Mouse (Mus musculus) ES-Bruce4 (cell line): ENCODE measurements around the gene Col12a1.

ENCODE experiments used
- EP300 ChIP-seq: IDR thresholded peaks from 2 replicates; pipeline ENCODE4 v1.6.1; 2011; ENCODE audit warnings: low read depth, low read length; ENCODE audit not compliant: insufficient read depth
- POLR2A ChIP-seq: IDR thresholded peaks from one replicate; pipeline ENCODE4 v1.8.1; 2011; ENCODE audit warnings: low read length; ENCODE audit not compliant: insufficient read depth

GRCm38 (mm10) chr9:79716909-79717835, 1.5 kb downstream of the Col12a1 start:
- TF ChIP-seq POLR2A (no peak), EP300 (no peak)
